Mouse (Mus musculus): ENCODE results near the gene Clcc1.

- TF ChIP-seq CTCF (IDR thresholded peaks at IDR 0.05; ENCODE audit: borderline replicate concordance, insufficient read depth, low read length) (no peak), POLR2A (IDR thresholded peaks at IDR 0.05; ENCODE audit: low read depth, low read length) (no peak)
These were observed 1.8 kb downstream of the Clcc1 start for GRCm38 (mm10) chr3:108655486-108655885.
